Mouse (Mus musculus): ENCODE measurements around the gene Tmem30a. TPM values are rescaled to one million over a fixed set of nuclear protein-coding genes. Genes with fewer than 3 reads are reported as not detected.

Tmem30a gene
- total RNA-seq, 2 experiments from 2014 or later = 37.8 to 42.6 TPM

DNA sequence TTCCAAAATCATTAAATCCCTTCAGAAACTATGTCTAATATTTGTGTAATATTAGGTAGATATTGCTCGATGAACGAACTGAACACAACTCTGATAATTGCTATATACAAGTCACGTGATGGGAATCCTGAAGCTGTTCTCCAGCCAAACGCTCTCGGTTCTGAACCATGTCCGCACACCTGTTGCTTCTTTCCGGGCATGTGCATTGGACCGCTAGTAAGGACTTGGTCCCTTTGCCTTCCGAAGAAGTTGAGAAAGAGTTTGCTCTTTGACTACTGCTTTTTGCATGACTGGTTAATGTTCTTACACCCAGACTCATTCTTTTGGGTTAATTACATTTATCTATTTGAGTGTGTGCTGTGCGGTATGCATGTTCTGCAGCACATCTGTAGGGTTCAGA is 12.1 kb upstream of the Tmem30a start:
- no peak for DNase-seq
- intact Hi-C loops (cut with DNase I; ENCODE audit: low total_unique reads) = no loop called here

- intact Hi-C loops (cut with DNase I; ENCODE audit: low total_unique reads) = no loop called here
- DNase-seq = no peak
Measured at GRCm38 (mm10) chr9:79796461-79797135, 3.3 kb upstream of the Tmem30a start.

DNA sequence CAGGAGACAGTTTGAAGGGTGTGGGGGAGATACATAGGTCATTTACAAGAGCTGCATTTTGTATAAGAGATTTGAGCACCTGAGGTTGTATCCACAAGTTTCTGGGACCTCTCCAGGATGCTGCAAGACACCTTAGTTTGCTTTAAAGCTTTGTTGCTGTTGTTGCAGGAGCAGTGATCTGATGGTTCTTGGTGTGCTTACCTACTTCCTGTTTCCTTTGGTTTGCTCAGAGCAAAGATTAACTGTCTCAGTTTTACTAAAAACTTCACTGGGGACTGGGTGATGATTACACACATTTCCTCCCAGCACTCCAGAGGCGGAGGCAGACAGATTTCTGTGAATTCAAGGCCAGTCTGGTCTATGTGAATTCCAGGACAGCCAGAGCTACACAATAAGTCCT is 1.8 kb upstream of the Tmem30a start:
- intact Hi-C loops (cut with DNase I; ENCODE audit: low total_unique reads) = no loop called here
- DNase-seq = no peak

- intact Hi-C loops (cut with DNase I; ENCODE audit: low total_unique reads) = no loop called here
- no peak for DNase-seq
Measured at GRCm38 (mm10) chr9:79785794-79786085, 7.6 kb downstream of the Tmem30a start.

GRCm38 (mm10) chr9:79784934-79785793 is 8.1 kb downstream of the Tmem30a start:
- DNase-seq = no peak
- intact Hi-C loops (cut with DNase I; ENCODE audit: low total_unique reads) = no loop called here

DNA sequence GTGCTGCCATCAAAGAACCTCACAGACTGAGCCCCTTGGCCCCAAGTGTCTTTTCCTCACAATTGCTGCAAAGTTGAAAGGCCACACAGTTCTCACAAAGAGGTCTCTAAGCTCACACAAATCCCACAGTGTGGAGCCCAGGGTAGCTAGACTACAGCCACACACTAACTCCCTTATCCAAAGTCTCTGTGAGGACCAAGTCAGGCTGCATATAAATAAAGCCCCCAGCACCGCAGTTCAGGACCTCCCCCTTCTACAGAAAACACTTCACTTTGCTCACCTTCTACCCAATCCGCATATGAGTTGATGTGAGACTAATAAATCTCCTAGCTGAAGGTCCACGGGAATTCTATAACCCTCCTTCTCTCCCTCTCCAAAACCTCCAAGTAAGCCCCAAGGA is 8.9 kb downstream of the Tmem30a start:
- DNase-seq = no peak
- intact Hi-C loops (cut with DNase I; ENCODE audit: low total_unique reads) = no loop called here

DNA sequence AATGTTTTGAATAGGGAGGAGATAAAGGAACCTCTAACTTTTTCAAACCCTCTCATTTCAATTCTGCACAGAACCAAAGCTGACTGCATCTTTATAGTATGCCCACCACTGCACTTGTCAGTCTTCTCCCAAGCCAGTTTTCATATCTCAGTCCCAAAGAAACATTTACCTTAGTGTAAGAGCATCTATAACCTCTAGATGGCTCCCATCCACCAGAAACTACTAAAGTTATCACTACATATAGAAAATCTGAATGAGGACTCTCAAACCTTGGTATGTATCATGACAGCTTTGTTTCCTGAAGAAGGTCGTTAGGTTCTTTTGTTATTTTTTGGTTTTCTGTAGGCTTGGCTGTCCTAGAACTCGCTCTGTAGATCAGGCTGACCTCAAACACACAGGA is 14.0 kb downstream of the Tmem30a start:
- intact Hi-C loops (cut with DNase I; ENCODE audit: low total_unique reads) = no loop called here
- no peak for DNase-seq

DNA sequence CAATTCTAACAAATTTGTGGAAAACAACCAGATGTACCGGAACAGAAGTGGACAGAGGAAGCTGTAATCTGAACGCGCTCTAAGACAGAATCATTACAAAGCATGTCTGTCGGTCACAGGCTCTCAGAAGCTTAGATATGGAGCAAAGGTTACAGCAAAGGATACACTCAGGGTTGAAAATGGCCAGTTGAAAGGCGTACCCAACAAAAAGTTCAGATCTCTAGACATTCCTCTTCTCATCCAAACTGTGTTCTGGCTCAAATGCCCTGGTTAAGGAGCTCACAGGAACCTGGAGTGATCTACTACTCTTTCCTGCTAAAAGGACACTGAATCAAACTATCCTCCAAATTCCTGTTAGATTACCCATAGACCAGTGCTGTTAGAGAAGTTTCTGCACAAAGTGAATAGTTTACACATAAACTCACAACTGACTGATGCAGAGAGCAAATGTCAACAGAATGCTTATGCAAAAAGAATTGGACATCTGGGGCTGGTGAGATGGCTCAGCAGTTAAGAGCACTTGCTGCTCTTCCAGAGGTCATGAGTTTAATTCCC is 26.2 kb downstream of the Tmem30a start:
- no peak for DNase-seq
- intact Hi-C loops (cut with DNase I; ENCODE audit: low total_unique reads) = no loop called here

GRCm38 (mm10) chr9:79765329-79765728 is 28.0 kb downstream of the Tmem30a start:
- DNase-seq = no peak
- intact Hi-C loops (cut with DNase I; ENCODE audit: low total_unique reads) = no loop called here

DNA sequence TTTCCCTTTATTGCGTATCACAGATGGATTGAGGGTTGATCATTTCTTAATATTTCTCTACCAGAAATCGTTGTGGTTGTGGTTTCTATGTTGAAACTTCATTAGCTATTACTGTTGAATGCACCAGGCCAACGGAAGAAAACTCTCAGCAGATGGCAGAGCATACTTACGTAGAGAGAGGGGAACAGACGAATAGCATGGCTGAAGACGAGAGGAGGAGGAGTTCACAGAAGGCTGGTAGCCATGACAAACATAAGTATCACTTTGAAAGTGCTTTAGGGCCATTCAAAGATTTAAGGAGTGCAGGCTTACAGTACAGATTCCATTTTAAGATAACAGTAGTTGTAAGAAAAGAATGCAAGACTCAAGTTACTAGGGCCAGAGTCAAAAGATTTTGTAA is 30.8 kb downstream of the Tmem30a start:
- no peak for DNase-seq
- intact Hi-C loops (cut with DNase I; ENCODE audit: low total_unique reads) = no loop called here

- no peak for DNase-seq
- intact Hi-C loops (cut with DNase I; ENCODE audit: low total_unique reads) = no loop called here
Measured at GRCm38 (mm10) chr9:79760076-79760475, 33.2 kb downstream of the Tmem30a start.

- DNase-seq = peak; percentile 96
- intact Hi-C loops (cut with DNase I; ENCODE audit: low total_unique reads) = no loop called here
Measured at GRCm38 (mm10) chr9:79759385-79760005, 33.8 kb downstream of the Tmem30a start, which contains the start of gene Cox7a2. TSS of gene Cox7a2 (minus strand) at chr9:79759878.

GRCm38 (mm10) chr9:79755311-79755710 is 38.0 kb downstream of the Tmem30a start:
- no peak for DNase-seq
- intact Hi-C loops (cut with DNase I; ENCODE audit: low total_unique reads) = no loop called here

DNA sequence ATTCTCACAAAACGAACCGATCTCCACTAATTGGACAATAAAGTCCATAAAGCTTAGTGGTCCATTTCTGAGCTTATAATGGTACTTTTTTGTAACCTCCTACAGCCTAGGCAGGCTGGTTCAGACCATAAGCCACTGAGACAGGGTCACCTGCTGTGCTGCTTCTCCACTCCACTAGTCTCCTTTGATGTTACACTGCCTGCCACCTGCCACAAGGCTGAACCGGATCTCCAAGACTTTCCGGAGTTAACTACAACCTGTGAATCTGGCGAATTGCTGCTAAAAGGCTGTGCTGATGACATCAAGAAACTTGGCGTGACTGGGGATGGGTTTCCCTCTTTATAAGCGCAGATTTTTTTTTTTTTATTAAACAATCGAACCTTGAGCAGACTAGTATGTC is 41.5 kb downstream of the Tmem30a start:
- intact Hi-C loops (cut with DNase I; ENCODE audit: low total_unique reads) = no loop called here
- no peak for DNase-seq

DNA sequence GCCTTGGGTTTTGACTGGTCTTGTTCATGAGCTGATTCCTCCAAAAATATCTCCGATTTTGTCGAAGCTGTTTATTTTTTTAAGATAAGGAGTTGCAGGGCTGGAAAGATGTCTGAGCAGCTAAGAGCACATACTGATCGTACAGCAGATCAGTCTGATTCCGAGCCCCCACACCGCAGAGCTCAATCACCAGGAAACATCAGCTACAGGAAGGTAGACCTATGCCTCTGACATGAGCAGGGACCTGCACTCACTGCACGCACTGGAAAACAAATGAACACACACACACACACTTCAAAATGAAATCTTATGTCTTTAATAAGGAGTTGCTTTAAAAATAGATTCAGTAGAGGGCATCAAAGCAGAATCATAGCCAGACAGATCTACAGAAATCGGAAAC is 42.6 kb downstream of the Tmem30a start:
- no peak for DNase-seq
- intact Hi-C loops (cut with DNase I; ENCODE audit: low total_unique reads) = no loop called here

DNA sequence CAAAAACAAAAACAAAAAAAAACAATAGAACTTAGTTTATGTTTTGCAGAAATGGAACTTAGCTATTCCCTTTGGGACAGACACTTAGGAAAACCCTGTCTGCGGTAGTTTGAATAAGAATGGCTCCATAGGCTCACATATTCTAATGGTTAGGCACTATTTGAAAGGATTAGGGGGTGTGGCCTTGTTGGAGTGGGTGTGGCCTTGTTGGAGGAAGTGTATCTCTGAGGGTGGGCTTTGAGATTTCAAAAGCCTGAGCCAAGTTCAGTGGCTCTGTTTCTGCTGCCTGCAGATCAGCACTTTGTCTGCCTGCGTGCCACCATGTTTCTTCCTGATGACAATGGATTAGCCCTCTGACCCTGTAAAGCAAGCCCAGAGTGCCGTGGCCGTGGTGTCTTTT is 48.3 kb downstream of the Tmem30a start:
- DNase-seq = no peak
- intact Hi-C loops (cut with DNase I; ENCODE audit: low total_unique reads) = no loop called here

- intact Hi-C loops (cut with DNase I; ENCODE audit: low total_unique reads) = no loop called here
- DNase-seq = no peak
Measured at GRCm38 (mm10) chr9:79735608-79736007, 57.7 kb downstream of the Tmem30a start.

DNA sequence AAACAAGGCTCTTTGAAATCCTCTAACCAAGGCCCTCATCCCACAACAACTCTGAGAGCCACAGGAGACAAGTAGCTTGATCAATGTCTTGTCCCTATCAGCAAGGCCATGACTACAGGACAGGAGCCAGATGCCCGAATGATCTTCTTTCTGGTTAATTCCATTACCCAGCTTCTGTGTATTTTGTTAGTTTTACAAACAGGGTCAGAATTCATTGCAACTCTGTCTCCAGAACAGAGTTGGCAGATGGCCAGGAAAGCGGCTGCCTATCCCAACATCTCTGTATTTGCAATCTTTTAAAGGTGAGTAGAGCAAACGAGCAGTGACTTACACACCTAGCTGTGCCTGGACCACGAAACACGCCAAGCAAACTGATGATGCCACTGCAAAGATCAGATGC is 63.0 kb downstream of the Tmem30a start:
- no peak for DNase-seq
- intact Hi-C loops (cut with DNase I; ENCODE audit: low total_unique reads) = no loop called here

- intact Hi-C loops (cut with DNase I; ENCODE audit: low total_unique reads) = loop anchor here (5.0 kb wide), 2 partner anchors 936 to 951 kb away; no protein-coding TSS in a partner anchor
- DNase-seq = no peak
Measured at GRCm38 (mm10) chr9:79723090-79723489, 70.2 kb downstream of the Tmem30a start.

- intact Hi-C loops (cut with DNase I; ENCODE audit: low total_unique reads) = loop anchor here (5.0 kb wide), 2 partner anchors 934 to 949 kb away; no protein-coding TSS in a partner anchor
- DNase-seq = peak; percentile 60
Measured at GRCm38 (mm10) chr9:79721056-79721455, 72.3 kb downstream of the Tmem30a start.

Data from gastrocnemius, postnatal 14 days (tissue).